Mouse (Mus musculus) C2C12 (cell line): ENCODE measurements around the gene Antxr1.

Source experiments
- CTCF ChIP-seq: IDR thresholded peaks from one replicate; pipeline ENCODE4 v1.5.1; 2011; ENCODE audit not compliant: control insufficient read depth, insufficient read depth, insufficient read length
- MAX ChIP-seq: IDR thresholded peaks from one replicate; pipeline ENCODE4 v1.6.1; 2011; ENCODE audit warnings: mild to moderate bottlenecking, control low read depth
- USF1 ChIP-seq: IDR thresholded peaks from one replicate; pipeline ENCODE4 v1.6.1; 2011; ENCODE audit warnings: low read depth, mild to moderate bottlenecking, control low read depth, moderate library complexity

- TF ChIP-seq CTCF (no peak), USF1 (no peak), MAX (no peak)
Measured at GRCm38 (mm10) chr6:87312761-87313160, 22.9 kb downstream of the Antxr1 start.
